Mouse (Mus musculus) bone marrow macrophage, adult 2 months (primary cell): Measurements from ENCODE around the gene Atp4b.

ENCODE experiments used
- CTCF ChIP-seq: IDR thresholded peaks from 2 replicates; pipeline ENCODE4 v1.5.1; 2012; ENCODE audit warnings: low read depth, mild to moderate bottlenecking, low read length, moderate library complexity
- POLR2A ChIP-seq: IDR thresholded peaks from 2 replicates; pipeline ENCODE4 v1.6.1; 2012; ENCODE audit warnings: mild to moderate bottlenecking, low read depth, low read length, borderline replicate concordance

DNA sequence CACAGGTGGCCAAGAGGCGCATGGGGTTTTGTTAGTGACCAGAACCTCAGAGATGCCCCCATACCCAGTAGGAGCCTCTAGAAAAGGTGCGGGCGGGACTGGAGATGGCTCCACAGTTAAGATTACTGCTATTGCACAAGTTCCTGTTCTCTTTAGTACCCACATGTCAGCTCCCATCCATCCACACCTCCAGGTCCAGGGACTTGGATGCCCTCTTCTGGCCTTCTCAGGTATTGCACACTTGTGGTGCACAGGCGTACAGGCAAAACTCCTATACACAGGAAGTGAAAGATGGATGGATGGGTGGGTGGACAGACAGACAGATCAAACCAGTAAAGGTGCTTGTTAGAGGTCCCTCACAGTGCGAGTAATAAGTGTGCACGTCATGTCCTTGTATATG lies 34.8 kb downstream of the Atp4b start:
- TF ChIP-seq CTCF: no peak
- no peak for TF ChIP-seq POLR2A
